Mouse (Mus musculus) thymus, adult 2 months (tissue): ENCODE results near the gene Tbl3.

Experiments used
- CTCF ChIP-seq: fragments of 200-500 bp; IDR thresholded peaks from 2 replicates; pipeline ENCODE4 v1.5.1; 2012; ENCODE audit warnings: mild to moderate bottlenecking, control low read depth, low read length, moderate library complexity, borderline replicate concordance; ENCODE audit not compliant: control insufficient read depth, poor library complexity, insufficient read depth; ENCODE audit errors: extremely low read depth
- POLR2A ChIP-seq: fragments of 200-500 bp; IDR thresholded peaks from 2 replicates; pipeline ENCODE4 v1.6.1; 2012; ENCODE audit warnings: mild to moderate bottlenecking, low read length, control low read depth, moderate library complexity; ENCODE audit not compliant: control insufficient read depth, poor library complexity, insufficient read depth; ENCODE audit errors: extremely low read depth

DNA sequence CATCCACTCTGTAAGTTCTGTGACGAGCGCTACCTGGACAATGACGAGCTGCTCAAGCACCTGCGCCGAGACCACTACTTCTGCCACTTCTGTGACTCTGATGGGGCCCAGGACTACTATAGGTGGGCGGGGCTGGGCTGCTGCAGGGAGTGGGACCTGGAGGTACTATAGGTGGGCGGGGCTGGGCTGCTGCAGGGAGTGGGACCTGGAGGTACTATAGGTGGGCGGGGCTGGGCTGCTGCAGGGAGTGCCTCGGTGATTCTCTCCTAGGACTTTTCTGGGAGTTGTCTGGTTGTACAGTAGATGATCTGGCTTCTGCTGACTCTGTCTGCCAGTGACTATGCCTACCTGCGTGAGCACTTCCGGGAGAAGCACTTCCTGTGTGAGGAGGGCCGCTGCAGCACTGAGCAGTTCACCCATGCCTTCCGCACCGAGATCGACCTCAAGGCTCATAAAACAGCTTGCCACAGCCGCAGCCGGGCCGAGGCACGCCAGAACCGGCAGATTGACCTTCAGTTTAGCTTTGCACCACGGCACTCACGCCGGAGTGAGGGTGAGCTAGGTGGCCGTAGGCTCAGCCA, 29.9 kb downstream of the Tbl3 start:
- no peak for TF ChIP-seq CTCF
- no peak for TF ChIP-seq POLR2A
